Mouse (Mus musculus) MEL (cell line): ENCODE results near the gene Pdk2.

Source experiments
- CTCF ChIP-seq, 3 experiments: IDR thresholded peaks in 2 of 3; conservative IDR thresholded peaks in 1 of 3; 2 replicates each; pipeline ENCODE4 v1.5.1; 2011 to 2012; ENCODE audit warnings: low read length in 3 of 3, low read depth in 2 of 3, mild to moderate bottlenecking in 2 of 3, improper control_type of control experiment in 1 of 3, inconsistent platforms in 1 of 3, mixed read lengths in 1 of 3, moderate library complexity in 1 of 3; ENCODE audit not compliant: control insufficient read depth in 1 of 3, insufficient read depth in 1 of 3, poor library complexity in 1 of 3, severe bottlenecking in 1 of 3
- GATA1 ChIP-seq: IDR thresholded peaks from 2 replicates; pipeline ENCODE4 v1.6.1; 2011; ENCODE audit warnings: low read depth, low read length, improper control_type of control experiment
- MAZ ChIP-seq: IDR thresholded peaks from 2 replicates; pipeline ENCODE4 v1.6.1; 2012; ENCODE audit warnings: low read depth, mild to moderate bottlenecking, inconsistent platforms, low read length, improper control_type of control experiment
- MYC ChIP-seq: IDR thresholded peaks from 2 replicates; pipeline ENCODE4 v1.6.1; 2011; ENCODE audit warnings: low read depth, mild to moderate bottlenecking, low read length, improper control_type of control experiment, moderate library complexity
- POLR2A ChIP-seq, 2 experiments: IDR thresholded peaks; 2 replicates each; pipeline ENCODE4 v1.6.1; 2011 to 2012; ENCODE audit warnings: low read length in 2 of 2, mild to moderate bottlenecking in 2 of 2, control low read depth in 1 of 2, improper control_type of control experiment in 1 of 2, low read depth in 1 of 2, moderate library complexity in 1 of 2; ENCODE audit not compliant: control insufficient read depth in 1 of 2, insufficient read depth in 1 of 2, poor library complexity in 1 of 2
- POLR2AphosphoS2 ChIP-seq: IDR thresholded peaks from 2 replicates; pipeline ENCODE4 v1.6.1; 2011; ENCODE audit warnings: low read length, improper control_type of control experiment
- POLR2AphosphoS5 ChIP-seq: IDR thresholded peaks from 2 replicates; pipeline ENCODE4 v1.6.1; 2012; ENCODE audit warnings: low read depth, borderline replicate concordance, mild to moderate bottlenecking, inconsistent platforms, low read length, moderate library complexity, mixed read lengths
- TCF12 ChIP-seq: IDR thresholded peaks from 2 replicates; pipeline ENCODE4 v1.6.1; 2014; ENCODE audit warnings: low read depth, mild to moderate bottlenecking, inconsistent platforms, low read length, improper control_type of control experiment, moderate library complexity
- USF1 ChIP-seq: IDR thresholded peaks from 2 replicates; pipeline ENCODE4 v1.6.1; 2014; ENCODE audit warnings: low read depth, mild to moderate bottlenecking, inconsistent platforms, low read length, improper control_type of control experiment, moderate library complexity
- USF2 ChIP-seq, 2 experiments: IDR thresholded peaks; 2 replicates each; pipeline ENCODE4 v1.6.1; 2011 to 2012; ENCODE audit warnings: improper control_type of control experiment in 2 of 2, low read length in 2 of 2, borderline replicate concordance in 1 of 2, inconsistent platforms in 1 of 2, low read depth in 1 of 2, mild to moderate bottlenecking in 1 of 2; ENCODE audit not compliant: insufficient read depth in 1 of 2

GRCm38 (mm10) chr11:95087301-95088228, 46.4 kb upstream of the Pdk2 start:
- no peak for TF ChIP-seq GATA1
- TF ChIP-seq POLR2A (IDR thresholded peaks at IDR 0.05; ENCODE audit: control insufficient read depth in 1 of 2, insufficient read depth in 1 of 2, low read depth in 1 of 2, low read length in 2 of 2, poor library complexity in 1 of 2) = no peak
- no peak for TF ChIP-seq POLR2AphosphoS2
- TF ChIP-seq USF1 = no peak
- no peak for TF ChIP-seq POLR2AphosphoS5
- no peak for TF ChIP-seq MAZ
- TF ChIP-seq MYC = no peak
- no peak for TF ChIP-seq CTCF (IDR thresholded peaks at IDR 0.05 in 2 of 3, conservative IDR thresholded peaks at IDR 0.05 in 1 of 3; ENCODE audit: control insufficient read depth in 1 of 3, insufficient read depth in 1 of 3, low read depth in 2 of 3, low read length in 3 of 3, poor library complexity in 1 of 3, severe bottlenecking in 1 of 3)
- no peak for TF ChIP-seq USF2 (IDR thresholded peaks at IDR 0.05; ENCODE audit: borderline replicate concordance in 1 of 2, insufficient read depth in 1 of 2, low read depth in 1 of 2, low read length in 2 of 2)
- TF ChIP-seq TCF12 = no peak
